Mouse (Mus musculus): ENCODE measurements around the gene Cyp26c1. TPM values are rescaled to one million over a fixed set of nuclear protein-coding genes. Genes with fewer than 3 reads are reported as not detected.
A peak's percentile ranks its signal among the peaks of the same experiment; 100 is the strongest.

Cyp26c1 gene
- polyA plus RNA-seq, 1 experiment from 2014 or later: 6.1 TPM

GRCm38 (mm10) chr19:37696603-37697334 is 11.4 kb downstream of the Cyp26c1 start:
- no peak overlapping the region for H3K27ac ChIP-seq (ENCODE audit: low read depth, low read length)
- DNase-seq (ENCODE audit: low spot score) (peak; percentile 54), ATAC-seq (ENCODE audit: low FRiP score) (no peak)
- H3K4me2 ChIP-seq (replicated peaks; ENCODE audit: low read depth, low read length): peak overlapping the region; percentile 34
- peaks cover 19% of the 10 kb centered on the region for H3K4me1 ChIP-seq (replicated peaks; ENCODE audit: control insufficient read depth, insufficient read depth, low read length)
- H3K36me3 ChIP-seq (ENCODE audit: control insufficient read depth, insufficient read depth, low read length): no peaks in the 10 kb centered on the region
- H3K9ac ChIP-seq (ENCODE audit: low read depth, low read length): no peak overlapping the region
- peak overlapping the region; percentile 31; the same call in 1 of the 2 replicates for H3K4me3 ChIP-seq (ENCODE audit: low read depth, low read length)
- 1% methylated on average over 22 of the region's 22 CpGs for WGBS
- no peaks in the 10 kb centered on the region for H3K9me3 ChIP-seq (ENCODE audit: control insufficient read depth, low read length)
- peaks cover 94% of the 10 kb centered on the region for H3K27me3 ChIP-seq (ENCODE audit: control insufficient read depth, insufficient read depth, low read length)

- H3K27me3 ChIP-seq (ENCODE audit: control insufficient read depth, insufficient read depth, low read length): peaks cover 94% of the 10 kb centered on the region
- H3K9ac ChIP-seq (ENCODE audit: low read depth, low read length): no peak overlapping the region
- ATAC-seq (ENCODE audit: low FRiP score) (no peak), DNase-seq (ENCODE audit: low spot score) (no peak)
- H3K9me3 ChIP-seq (ENCODE audit: control insufficient read depth, low read length): no peaks in the 10 kb centered on the region
- peaks cover 19% of the 10 kb centered on the region for H3K4me1 ChIP-seq (replicated peaks; ENCODE audit: control insufficient read depth, insufficient read depth, low read length)
- WGBS: under 1% methylated on average over 18 of the region's 18 CpGs
- no peak overlapping the region for H3K27ac ChIP-seq (ENCODE audit: low read depth, low read length)
- peak overlapping the region; percentile 31 for H3K4me3 ChIP-seq (ENCODE audit: low read depth, low read length)
- H3K4me2 ChIP-seq (replicated peaks; ENCODE audit: low read depth, low read length): peak overlapping the region; percentile 34
- no peaks in the 10 kb centered on the region for H3K36me3 ChIP-seq (ENCODE audit: control insufficient read depth, insufficient read depth, low read length)
Observed at GRCm38 (mm10) chr19:37697335-37697636, 11.9 kb downstream of the Cyp26c1 start.

GRCm38 (mm10) chr19:37697651-37698272 is 12.4 kb downstream of the Cyp26c1 start, which contains the start of gene Cyp26a1:
Cyp26a1 (plus strand) TSS chr19:37697798.
- no peaks in the 10 kb centered on the region for H3K36me3 ChIP-seq (ENCODE audit: control insufficient read depth, insufficient read depth, low read length)
- WGBS: under 1% methylated on average over 51 of the region's 51 CpGs
- H3K4me1 ChIP-seq (replicated peaks; ENCODE audit: control insufficient read depth, insufficient read depth, low read length): peaks cover 19% of the 10 kb centered on the region
- H3K9ac ChIP-seq (ENCODE audit: low read depth, low read length): 0 out of 2 replicates have a peak within 1 kb of the TSS, but pooled peaks have one; percentile 7
- peak; percentile 62 for DNase-seq (ENCODE audit: low spot score)
- no peak within 1 kb of the TSS for H3K27ac ChIP-seq (ENCODE audit: low read depth, low read length)
- H3K27me3 ChIP-seq (ENCODE audit: control insufficient read depth, insufficient read depth, low read length): peaks cover 90% of the 10 kb centered on the region
- H3K4me2 ChIP-seq (replicated peaks; ENCODE audit: low read depth, low read length): peak within 1 kb of the TSS; percentile 34
- peak within 1 kb of the TSS; percentile 31 for H3K4me3 ChIP-seq (ENCODE audit: low read depth, low read length)
- no peaks in the 10 kb centered on the region for H3K9me3 ChIP-seq (ENCODE audit: control insufficient read depth, low read length)
- 0 out of 2 replicates have a peak, but pooled peaks have one; percentile 26 for ATAC-seq (ENCODE audit: low FRiP score)

- H3K4me3 ChIP-seq (ENCODE audit: low read depth, low read length): peak overlapping the region; percentile 31
- H3K4me2 ChIP-seq (replicated peaks; ENCODE audit: low read depth, low read length): peak overlapping the region; percentile 34
- H3K27ac ChIP-seq (ENCODE audit: low read depth, low read length): no peak overlapping the region
- 0 out of 2 replicates have a peak overlapping the region, but pooled peaks have one; percentile 7 for H3K9ac ChIP-seq (ENCODE audit: low read depth, low read length)
- ATAC-seq (ENCODE audit: low FRiP score) (0 out of 2 replicates have a peak, but pooled peaks have one; percentile 45), DNase-seq (ENCODE audit: low spot score) (peak; percentile 65)
- H3K9me3 ChIP-seq (ENCODE audit: control insufficient read depth, low read length): no peaks in the 10 kb centered on the region
- peaks cover 19% of the 10 kb centered on the region for H3K4me1 ChIP-seq (replicated peaks; ENCODE audit: control insufficient read depth, insufficient read depth, low read length)
- H3K27me3 ChIP-seq (ENCODE audit: control insufficient read depth, insufficient read depth, low read length): peaks cover 82% of the 10 kb centered on the region
- WGBS: under 1% methylated on average over 63 of the region's 63 CpGs
- H3K36me3 ChIP-seq (ENCODE audit: control insufficient read depth, insufficient read depth, low read length): no peaks in the 10 kb centered on the region
Observed at GRCm38 (mm10) chr19:37698273-37699160, 13.1 kb downstream of the Cyp26c1 start.

GRCm38 (mm10) chr19:37699711-37700110 is 14.3 kb downstream of the Cyp26c1 start:
- H3K4me3 ChIP-seq (ENCODE audit: low read depth, low read length): no peak overlapping the region
- no peak overlapping the region for H3K4me2 ChIP-seq (replicated peaks; ENCODE audit: low read depth, low read length)
- H3K9me3 ChIP-seq (ENCODE audit: control insufficient read depth, low read length): no peaks in the 10 kb centered on the region
- WGBS: 15% methylated on average over 9 of the region's 9 CpGs
- DNase-seq (ENCODE audit: low spot score): no peak
- ATAC-seq (ENCODE audit: low FRiP score): no peak
- H3K27me3 ChIP-seq (ENCODE audit: control insufficient read depth, insufficient read depth, low read length): peaks cover 70% of the 10 kb centered on the region
- no peak overlapping the region for H3K9ac ChIP-seq (ENCODE audit: low read depth, low read length)
- no peak overlapping the region for H3K27ac ChIP-seq (ENCODE audit: low read depth, low read length)
- peaks cover 19% of the 10 kb centered on the region for H3K4me1 ChIP-seq (replicated peaks; ENCODE audit: control insufficient read depth, insufficient read depth, low read length)
- H3K36me3 ChIP-seq (ENCODE audit: control insufficient read depth, insufficient read depth, low read length): no peaks in the 10 kb centered on the region

GRCm38 (mm10) chr19:37702377-37703076 is 17.1 kb downstream of the Cyp26c1 start:
- no peak overlapping the region for H3K9ac ChIP-seq (ENCODE audit: low read depth, low read length)
- H3K36me3 ChIP-seq (ENCODE audit: control insufficient read depth, insufficient read depth, low read length): no peaks in the 10 kb centered on the region
- peaks cover 42% of the 10 kb centered on the region for H3K27me3 ChIP-seq (ENCODE audit: control insufficient read depth, insufficient read depth, low read length)
- H3K9me3 ChIP-seq (ENCODE audit: control insufficient read depth, low read length): no peaks in the 10 kb centered on the region
- DNase-seq (ENCODE audit: low spot score): no peak
- no peak overlapping the region for H3K4me3 ChIP-seq (ENCODE audit: low read depth, low read length)
- ATAC-seq (ENCODE audit: low FRiP score): no peak
- H3K4me1 ChIP-seq (replicated peaks; ENCODE audit: control insufficient read depth, insufficient read depth, low read length): peaks cover 14% of the 10 kb centered on the region
- no peak overlapping the region for H3K27ac ChIP-seq (ENCODE audit: low read depth, low read length)
- H3K4me2 ChIP-seq (replicated peaks; ENCODE audit: low read depth, low read length): no peak overlapping the region
- 63% methylated on average over 21 of the region's 21 CpGs for WGBS

GRCm38 (mm10) chr19:37703902-37704509 is 18.6 kb downstream of the Cyp26c1 start:
- no peaks in the 10 kb centered on the region for H3K36me3 ChIP-seq (ENCODE audit: control insufficient read depth, insufficient read depth, low read length)
- H3K4me3 ChIP-seq (ENCODE audit: low read depth, low read length): no peak overlapping the region
- H3K4me2 ChIP-seq (replicated peaks; ENCODE audit: low read depth, low read length): no peak overlapping the region
- no peak overlapping the region for H3K27ac ChIP-seq (ENCODE audit: low read depth, low read length)
- H3K4me1 ChIP-seq (replicated peaks; ENCODE audit: control insufficient read depth, insufficient read depth, low read length): peaks cover under 1% of the 10 kb centered on the region; the same call in 1 of the 2 replicates
- ATAC-seq (ENCODE audit: low FRiP score) (peak; percentile 60; the same call in 1 of the 2 replicates), DNase-seq (ENCODE audit: low spot score) (peak; percentile 84)
- 17% methylated on average over 3 of the region's 3 CpGs for WGBS
- H3K9me3 ChIP-seq (ENCODE audit: control insufficient read depth, low read length): no peaks in the 10 kb centered on the region
- no peak overlapping the region for H3K9ac ChIP-seq (ENCODE audit: low read depth, low read length)
- H3K27me3 ChIP-seq (ENCODE audit: control insufficient read depth, insufficient read depth, low read length): peaks cover 27% of the 10 kb centered on the region

- Histone ChIP-seq H3K9ac (ENCODE audit: low read depth, low read length) (no peak overlapping the region), H3K27me3 (ENCODE audit: control insufficient read depth, insufficient read depth, low read length) (peaks cover 10% of the 10 kb centered on the region), H3K4me3 (ENCODE audit: low read depth, low read length) (no peak overlapping the region), H3K9me3 (ENCODE audit: control insufficient read depth, low read length) (no peaks in the 10 kb centered on the region), H3K4me1 (replicated peaks; ENCODE audit: control insufficient read depth, insufficient read depth, low read length) (no peaks in the 10 kb centered on the region), H3K36me3 (ENCODE audit: control insufficient read depth, insufficient read depth, low read length) (no peaks in the 10 kb centered on the region), H3K4me2 (replicated peaks; ENCODE audit: low read depth, low read length) (no peak overlapping the region), H3K27ac (ENCODE audit: low read depth, low read length) (no peak overlapping the region)
- no peak for DNase-seq (ENCODE audit: low spot score)
- 88% methylated on average over 5 of the region's 5 CpGs for WGBS
- no peak for ATAC-seq (ENCODE audit: low FRiP score)
Observed at GRCm38 (mm10) chr19:37705722-37706121, 20.3 kb downstream of the Cyp26c1 start.

Data from hindbrain, embryonic 11.5 days (tissue).